Mouse (Mus musculus) 3134 (cell line): ENCODE measurements at regions not wholly inside any gene's neighbourhood (a gene's known extent, or its start where the extent isn't known, plus 50 kb on each side); places are given as distances from the start of the nearest gene placed in this dataset.

Experiments used
- DNase-seq: peaks from one replicate; pipeline ENCODE4 v3.0.0-alpha.2; 2011; ENCODE audit warnings: low spot score; ENCODE audit not compliant: insufficient read length; ENCODE audit errors: extremely low read depth

DNA sequence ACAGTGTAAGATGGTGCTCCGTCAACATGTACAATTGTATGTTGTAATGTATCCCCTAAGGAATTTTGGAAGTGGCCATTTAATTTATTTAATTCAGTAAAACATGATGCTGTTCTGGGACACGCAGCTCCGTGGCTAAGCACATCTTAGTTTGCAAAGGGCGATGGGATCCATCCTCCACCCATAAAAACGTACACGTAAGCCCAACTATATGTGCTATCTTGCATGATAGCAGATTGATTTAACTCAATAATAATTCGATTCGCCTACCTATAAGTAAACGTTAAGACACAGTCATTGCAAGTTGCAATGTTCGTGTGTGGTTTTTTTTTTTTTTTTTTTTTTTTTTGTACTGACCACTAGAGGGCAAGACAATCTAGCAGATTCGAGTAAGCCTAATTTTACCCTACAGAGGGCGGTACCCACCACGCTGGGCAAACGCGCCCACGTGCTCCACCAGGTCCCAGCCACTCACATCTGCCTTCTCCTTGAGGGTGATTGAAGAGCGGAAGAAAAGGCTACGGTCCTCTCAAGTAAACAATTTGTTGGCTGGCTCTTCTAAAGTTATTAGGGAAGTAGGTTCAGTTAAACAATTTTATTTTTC lies 240.8 kb upstream of the Lrig3 start:
- DNase-seq, result peak; percentile 53

DNA sequence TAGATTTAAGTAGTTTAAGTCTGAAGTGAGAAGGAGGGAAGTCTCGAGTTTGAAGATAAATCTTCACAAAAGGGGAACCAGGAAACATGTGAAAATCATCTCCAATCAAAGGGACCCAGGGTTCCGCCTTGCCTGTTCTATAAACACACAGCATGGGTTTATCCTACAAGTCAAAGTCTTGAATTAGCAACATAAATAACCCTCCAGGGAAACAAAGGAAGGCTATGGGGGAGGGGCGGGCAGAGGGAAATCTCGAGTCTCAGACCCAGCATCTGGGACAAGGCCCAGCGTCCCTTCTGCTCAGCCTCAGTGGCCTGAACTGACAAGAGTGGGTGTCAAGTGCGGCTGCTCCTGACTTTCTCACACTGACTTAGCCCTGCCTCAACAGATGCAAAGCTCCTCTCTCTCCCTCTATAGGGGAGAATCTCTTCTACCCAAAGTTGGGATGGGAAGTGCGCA lies 240.3 kb upstream of the Lrig3 start:
- DNase-seq, result peak; percentile 3

DNA sequence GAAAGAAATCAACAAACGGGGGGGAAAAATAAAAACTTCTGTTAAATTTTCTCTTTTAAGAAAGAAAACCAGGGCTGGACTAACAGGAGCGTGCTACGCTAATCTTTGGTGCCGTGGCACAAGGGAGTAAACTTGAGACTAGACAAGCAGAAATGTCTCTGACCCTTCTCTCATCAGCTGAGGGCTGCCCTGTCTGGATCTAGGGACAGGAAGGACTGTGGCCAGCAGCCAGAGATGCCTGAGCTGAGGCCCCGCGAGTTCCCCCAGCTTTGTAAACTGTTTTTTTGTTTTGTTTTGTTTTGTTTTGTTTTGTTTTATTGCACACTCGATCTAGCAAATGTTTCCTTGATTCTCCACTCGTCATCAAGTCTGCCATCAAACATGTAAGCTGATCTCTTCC lies 239.4 kb upstream of the Lrig3 start:
- DNase-seq, result peak; percentile 4

DNA sequence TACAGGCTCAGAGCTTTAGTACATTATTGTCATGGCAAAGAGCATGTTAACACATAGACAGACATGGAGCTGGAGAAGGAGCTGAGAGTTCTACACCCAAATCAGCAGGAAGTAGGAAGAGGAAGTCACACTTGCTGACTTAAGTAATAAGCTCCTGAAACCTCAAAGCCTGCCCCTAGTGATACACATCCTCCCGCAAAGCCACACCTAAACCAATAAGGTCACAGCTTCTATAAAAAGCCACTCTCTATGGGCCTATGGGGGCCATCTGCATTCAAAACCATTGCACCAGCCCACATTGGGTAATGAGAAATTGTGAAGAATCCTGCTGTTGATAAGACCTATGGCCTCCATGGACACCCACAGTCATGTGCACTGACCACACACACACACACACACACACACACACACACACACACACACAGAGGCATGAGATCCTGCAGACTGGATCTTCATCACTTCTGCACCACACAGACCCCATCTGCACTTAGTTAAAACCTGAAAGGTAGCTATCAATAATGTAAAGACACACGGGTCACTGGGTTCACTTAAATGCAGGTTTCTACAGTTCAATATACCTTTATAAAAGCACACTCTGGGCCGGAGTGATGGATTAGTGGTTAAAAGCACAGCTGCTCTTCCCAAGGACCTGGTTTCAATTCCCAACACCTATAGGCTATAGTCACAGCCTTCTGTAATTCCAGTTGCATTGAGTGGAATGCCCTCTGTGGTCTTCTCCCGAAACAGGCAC lies 230.0 kb upstream of the Lrig3 start:
- no peak for DNase-seq

- DNase-seq, result no peak
Measured at GRCm38 (mm10) chr10:125743181-125743580, 222.8 kb upstream of the Lrig3 start.

- no peak for DNase-seq
Measured at GRCm38 (mm10) chr10:125749031-125749585, 216.9 kb upstream of the Lrig3 start.

- no peak for DNase-seq
Measured at GRCm38 (mm10) chr10:125752506-125753218, 213.3 kb upstream of the Lrig3 start.

DNA sequence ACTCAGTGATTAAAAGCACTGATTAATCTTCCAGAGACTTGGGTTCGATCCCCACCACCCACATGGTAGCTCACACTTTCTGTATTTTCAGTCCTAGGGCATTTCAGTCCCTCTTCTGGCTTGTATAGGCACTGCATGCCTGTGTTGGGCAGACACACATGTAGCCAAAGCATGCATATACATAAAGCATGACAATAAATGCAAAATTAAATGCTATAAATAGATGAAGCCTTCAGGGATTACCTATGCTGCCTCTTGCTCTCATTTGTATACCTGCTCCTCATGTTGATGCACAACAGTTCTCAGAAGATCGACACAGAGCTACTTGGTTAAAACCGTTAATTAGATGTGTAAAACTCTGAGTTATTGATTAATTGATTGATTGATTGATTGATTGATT lies 206.8 kb upstream of the Lrig3 start:
- no peak for DNase-seq

- no peak for DNase-seq
Measured at GRCm38 (mm10) chr10:125762367-125763068, 203.4 kb upstream of the Lrig3 start.

DNA sequence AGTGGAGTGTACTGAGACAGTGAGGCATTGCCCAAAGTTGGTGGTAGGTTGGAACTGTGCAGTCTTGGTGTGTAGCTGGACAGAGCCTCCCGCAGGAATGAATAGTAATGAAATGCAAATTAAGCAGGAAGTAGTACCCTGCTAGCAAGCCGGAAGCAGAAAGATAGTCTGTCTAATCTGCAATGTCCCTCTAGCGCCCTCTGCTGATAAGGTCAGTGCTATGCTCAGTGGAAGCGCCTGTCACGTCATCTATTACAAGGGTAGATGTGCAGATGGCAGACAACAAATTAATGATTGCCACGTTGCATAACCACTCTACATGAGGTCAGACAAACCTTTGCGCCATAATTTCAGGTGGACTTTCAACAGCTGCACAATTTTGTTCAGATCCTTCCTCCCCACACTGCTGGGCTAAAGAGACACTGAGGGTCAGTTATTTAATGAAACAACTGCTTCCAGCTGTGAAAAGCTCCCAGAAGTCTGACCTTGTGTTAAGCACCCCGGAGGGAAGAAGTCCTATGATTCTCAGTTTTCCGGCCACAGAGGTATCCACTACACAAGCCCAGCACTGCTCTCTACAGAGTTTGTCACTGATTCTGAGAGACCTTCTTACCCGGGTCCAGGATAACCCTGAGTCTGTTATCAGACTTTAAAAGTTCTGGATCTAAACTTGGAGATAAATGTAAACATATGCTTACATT lies 201.4 kb upstream of the Lrig3 start:
- no peak for DNase-seq

- DNase-seq, result no peak
Measured at GRCm38 (mm10) chr10:125765103-125765820, 200.7 kb upstream of the Lrig3 start.

DNA sequence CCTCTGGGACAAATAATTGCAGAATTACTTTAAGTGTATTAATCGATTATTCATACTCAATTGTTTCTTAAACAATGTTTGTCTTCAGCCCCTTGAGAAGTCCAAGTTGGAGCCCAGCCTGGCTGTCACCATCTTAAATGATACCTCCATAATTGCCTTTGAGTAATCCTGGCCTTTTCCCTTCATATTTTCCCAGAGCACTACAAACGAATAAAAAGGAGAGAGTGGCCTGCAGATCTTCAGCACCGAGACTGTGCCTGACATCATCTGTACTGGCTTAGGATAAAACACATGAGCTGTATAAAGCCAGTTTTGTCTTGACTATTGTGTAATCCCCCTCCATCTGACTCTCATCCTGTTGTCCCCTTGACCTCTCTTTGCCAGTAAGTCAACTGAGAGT lies 197.7 kb upstream of the Lrig3 start:
- DNase-seq, result no peak

DNA sequence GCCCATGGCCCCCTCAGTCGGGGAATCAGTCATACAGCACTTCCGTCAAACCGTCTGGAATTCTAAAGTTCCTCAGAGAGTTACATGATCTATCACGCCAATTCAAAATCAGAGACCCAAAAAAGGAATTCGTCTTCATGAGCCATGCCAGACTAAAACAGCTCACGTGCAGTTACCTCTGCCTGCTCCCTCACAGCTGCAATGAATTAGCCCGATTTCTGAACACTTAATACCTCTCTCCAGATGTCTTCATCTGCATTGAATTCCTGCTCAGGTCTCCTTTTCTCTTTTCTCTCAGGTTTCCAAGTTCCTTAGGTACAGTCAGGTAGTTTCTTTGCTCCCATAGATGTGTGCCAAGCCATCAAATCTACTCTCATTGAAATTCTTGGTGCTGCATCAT lies 192.4 kb upstream of the Lrig3 start:
- no peak for DNase-seq

DNA sequence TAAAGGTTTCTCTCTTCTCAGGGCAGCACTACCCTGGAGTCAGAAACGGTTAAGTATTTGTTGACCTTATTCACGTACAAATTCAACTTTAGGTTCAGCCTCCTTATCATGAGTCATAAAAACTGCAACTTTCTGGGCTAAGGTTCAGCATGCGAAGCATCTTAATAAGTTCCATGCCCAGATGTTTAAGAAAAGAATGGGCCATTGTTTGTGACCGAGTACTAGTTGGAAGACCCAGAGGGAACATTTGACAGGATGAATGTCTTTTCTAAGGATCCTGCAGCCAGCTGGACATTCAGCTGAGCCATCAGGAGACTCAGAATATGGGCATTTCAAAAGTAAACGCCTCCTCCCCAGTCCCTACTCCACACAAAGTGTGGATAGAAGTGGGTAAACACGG lies 183.5 kb upstream of the Lrig3 start:
- no peak for DNase-seq

GRCm38 (mm10) chr10:125784896-125785295 lies 181.1 kb upstream of the Lrig3 start:
- DNase-seq, result no peak

DNA sequence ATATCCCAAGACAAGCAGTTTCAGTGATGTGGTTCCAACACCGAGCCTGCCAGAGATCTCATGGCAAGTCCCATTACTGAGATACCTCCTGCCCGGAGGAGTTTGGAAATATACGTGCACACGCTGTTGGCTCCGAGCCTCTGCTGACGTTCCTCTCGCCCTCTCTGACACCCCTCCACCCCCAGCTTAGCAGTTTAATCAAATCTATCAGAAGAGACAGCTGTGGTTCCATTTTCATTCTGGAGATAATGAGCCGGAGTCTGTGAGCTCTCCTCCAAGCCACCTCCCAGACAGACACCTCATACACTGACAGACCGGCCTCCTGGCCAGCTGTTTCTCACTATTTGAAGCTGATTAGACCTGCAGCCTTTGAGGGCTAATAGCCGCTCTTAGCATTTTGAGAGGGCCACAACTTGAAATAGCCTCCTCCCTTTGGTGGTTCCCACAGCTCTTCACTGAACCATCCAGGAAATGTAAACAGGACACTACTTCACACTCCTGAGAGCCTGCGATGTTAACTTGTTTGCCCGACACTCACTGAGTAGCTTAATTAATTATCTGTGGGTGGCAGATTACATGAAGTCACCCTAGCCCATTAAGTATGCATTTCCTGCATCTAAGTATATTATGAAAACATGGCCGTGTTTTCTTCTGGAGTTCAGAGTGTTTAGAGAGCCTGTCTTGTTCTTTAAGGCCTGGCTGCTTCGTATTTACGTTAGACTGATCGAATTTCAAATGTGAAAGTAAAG lies 180.3 kb upstream of the Lrig3 start:
- DNase-seq, result no peak

DNA sequence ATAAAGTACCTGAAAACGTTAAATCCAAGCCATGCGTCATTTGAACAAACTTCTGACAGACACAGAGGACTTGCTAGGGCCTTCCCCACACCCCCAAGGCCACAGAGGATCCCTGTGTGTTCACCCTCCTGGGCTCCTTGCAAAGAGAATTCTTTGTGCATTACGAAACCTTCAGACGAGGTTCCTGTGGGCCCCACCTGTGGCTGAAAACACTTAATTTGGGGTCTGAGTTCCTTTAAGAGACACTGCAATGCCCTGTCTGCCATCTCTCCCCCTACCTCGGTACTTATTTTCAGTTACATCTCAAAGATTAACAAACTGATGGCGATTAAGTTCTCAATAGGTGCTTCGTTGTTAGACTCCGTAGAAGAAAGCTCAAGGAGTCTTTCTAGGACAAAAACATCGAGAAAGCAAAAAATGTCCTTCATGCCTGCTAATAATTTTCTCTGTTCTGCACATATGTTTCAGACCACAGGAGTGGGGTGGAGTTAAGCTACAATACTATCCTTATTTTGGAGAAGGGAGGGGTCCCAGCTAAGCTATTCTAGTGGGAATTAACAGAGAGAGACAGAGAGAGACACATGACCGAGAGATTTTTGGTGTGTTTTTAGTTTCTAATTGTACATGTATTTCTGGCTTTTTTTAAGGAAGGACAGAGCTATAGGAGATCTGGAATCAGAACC lies 179.6 kb upstream of the Lrig3 start:
- DNase-seq, result no peak

GRCm38 (mm10) chr10:125786880-125787337 lies 179.1 kb upstream of the Lrig3 start:
- no peak for DNase-seq
